Mouse (Mus musculus): Measurements from ENCODE around the gene Gars. TPM values are rescaled to one million over a fixed set of nuclear protein-coding genes. Genes with fewer than 3 reads are reported as not detected.

The Gars gene
- polyA plus RNA-seq, 1 experiment from 2014 or later, result 149 TPM

DNA sequence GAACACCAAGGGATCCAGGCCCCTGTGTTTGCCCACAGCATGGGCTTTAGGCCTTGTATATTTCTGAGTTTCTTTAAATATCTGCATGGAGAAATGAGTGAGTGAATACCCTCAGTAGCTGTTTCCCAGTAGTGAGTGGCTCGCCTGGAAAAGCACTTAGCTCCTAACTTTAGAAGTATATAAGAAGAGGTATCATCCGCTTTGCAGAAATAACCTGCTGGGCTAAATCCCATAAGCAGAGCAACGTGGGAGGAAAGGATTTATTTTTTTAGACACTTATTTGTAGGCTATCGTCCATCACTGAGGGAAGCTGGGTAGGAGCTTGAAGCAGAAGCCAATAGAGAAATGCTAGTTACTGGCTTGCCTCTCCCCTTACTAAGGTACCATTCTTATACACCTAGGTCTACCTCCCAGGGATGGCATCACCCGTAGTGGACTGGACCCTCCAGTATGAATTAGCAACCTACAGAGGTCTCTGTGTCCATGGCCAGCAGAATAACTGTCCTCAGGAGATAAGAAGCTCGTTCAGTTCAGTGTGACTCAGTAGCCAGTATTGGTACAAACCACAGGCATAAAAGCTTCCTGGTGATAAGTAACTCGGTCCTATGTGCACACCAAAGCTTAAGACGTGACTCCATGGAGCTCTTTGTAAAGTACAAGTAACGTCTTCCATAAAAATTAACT is 26.1 kb downstream of the Gars start:
- no peaks in the 10 kb centered on the region for H3K9me3 ChIP-seq
- ATAC-seq (ENCODE audit: insufficient number of reproducible peaks, low FRiP score, low TSS enrichment, low read depth), result no peak
- 86% methylated on average over 9 of the region's 9 CpGs for WGBS

DNA sequence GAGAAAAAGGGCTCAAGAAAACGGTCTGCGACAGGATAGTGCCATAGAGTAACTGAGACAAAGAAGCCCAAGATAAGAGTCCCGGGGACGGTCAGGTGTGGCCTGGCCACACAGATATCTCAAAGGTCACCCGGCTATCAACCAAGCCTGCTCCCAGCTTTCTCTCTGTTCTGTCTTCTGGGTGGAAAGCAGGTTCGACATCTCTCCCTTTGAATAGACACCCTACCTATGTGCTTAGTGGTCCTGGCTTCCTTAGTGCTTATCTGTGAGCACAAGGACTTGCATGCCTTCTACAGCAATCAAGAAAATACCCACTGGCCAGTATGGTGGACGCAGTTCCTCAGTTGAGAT is 26.6 kb downstream of the Gars start:
- Histone ChIP-seq H3K27me3 (no peaks in the 10 kb centered on the region), H3K4me1 (no peaks in the 10 kb centered on the region), H3K4me3 (no peak overlapping the region), H3K4me2 (no peak overlapping the region), H3K27ac (no peak overlapping the region), H3K9me3 (no peaks in the 10 kb centered on the region), H3K36me3 (peaks cover 89% of the 10 kb centered on the region), H3K9ac (no peak overlapping the region)
- ATAC-seq (ENCODE audit: insufficient number of reproducible peaks, low FRiP score, low TSS enrichment, low read depth), result no peak
- 96% methylated on average over 7 of the region's 7 CpGs for WGBS

More for the DNA sequence above, 26.1 kb downstream of the Gars start:
- Histone ChIP-seq H3K27me3 (no peaks in the 10 kb centered on the region), H3K9ac (no peak overlapping the region), H3K36me3 (peaks cover 90% of the 10 kb centered on the region), H3K4me1 (no peaks in the 10 kb centered on the region), H3K4me2 (no peak overlapping the region), H3K4me3 (no peak overlapping the region), H3K27ac (no peak overlapping the region)

DNA sequence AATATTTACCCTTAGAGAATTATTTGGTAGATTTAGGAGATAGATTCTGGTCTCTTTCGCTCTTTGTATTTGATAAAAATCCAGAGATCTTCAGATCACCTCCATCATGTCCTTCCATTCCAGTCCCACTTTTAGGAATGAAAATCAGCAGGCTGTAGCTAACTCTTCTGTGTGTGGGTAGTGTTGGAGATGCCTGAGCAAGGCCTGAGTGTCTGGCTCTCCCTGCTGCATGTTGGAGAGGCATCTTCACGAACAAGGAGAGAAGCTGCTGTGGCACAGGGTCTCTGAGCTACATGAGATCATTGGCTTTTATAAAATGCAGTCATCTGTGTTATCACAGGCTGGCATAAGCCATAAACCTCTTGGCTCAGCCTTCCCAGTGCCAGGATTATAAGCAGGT is 28.1 kb downstream of the Gars start:
- Histone ChIP-seq H3K4me3 (no peak overlapping the region), H3K4me1 (no peaks in the 10 kb centered on the region), H3K27me3 (no peaks in the 10 kb centered on the region), H3K27ac (no peak overlapping the region), H3K36me3 (peaks cover 82% of the 10 kb centered on the region), H3K4me2 (no peak overlapping the region), H3K9ac (no peak overlapping the region), H3K9me3 (no peaks in the 10 kb centered on the region)
- ATAC-seq (ENCODE audit: insufficient number of reproducible peaks, low FRiP score, low TSS enrichment, low read depth), result no peak
- WGBS, result 96% methylated on average over 2 of the region's 2 CpGs

DNA sequence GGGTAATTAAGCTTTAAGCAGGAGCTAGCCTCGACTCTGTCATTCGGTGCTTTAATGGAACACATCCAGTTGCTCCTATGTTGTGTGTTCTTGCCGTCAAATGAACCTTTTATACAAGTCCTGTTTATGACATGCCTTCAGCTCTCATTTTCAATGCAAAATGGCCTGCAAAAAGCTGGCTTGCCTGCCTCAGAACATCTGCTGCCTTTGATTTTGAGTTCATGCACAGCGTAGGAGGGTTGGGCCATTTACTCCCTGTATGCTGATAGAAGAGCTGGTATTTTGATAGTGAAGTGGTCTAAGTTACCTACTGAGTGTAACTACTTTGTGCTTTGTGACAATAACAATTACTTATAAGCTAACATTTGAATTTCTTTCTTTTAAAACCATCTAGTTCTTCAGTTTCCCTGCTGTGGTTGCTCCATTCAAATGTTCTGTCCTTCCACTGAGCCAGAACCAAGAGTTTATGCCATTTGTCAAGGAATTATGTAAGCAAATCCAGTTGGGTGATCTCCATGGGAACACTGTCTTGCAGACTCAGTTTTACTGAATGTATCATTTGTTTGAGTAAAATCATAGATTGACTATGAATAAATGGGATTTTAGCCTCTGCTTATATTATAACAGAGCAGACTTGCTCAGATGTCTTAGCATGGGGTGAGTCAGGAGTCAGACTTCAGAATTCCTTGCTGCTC is 38.9 kb downstream of the Gars start:
- ATAC-seq (ENCODE audit: insufficient number of reproducible peaks, low FRiP score, low TSS enrichment, low read depth), result no peak
- no peak overlapping the region for H3K4me3 ChIP-seq
- H3K9me3 ChIP-seq, result no peaks in the 10 kb centered on the region
- H3K4me2 ChIP-seq, result no peak overlapping the region
- peaks cover 88% of the 10 kb centered on the region for H3K36me3 ChIP-seq
- no peaks in the 10 kb centered on the region for H3K27me3 ChIP-seq
- H3K27ac ChIP-seq, result no peak overlapping the region
- H3K4me1 ChIP-seq, result no peaks in the 10 kb centered on the region
- H3K9ac ChIP-seq, result no peak overlapping the region
- 71% methylated on average over 4 of the region's 4 CpGs for WGBS

DNA sequence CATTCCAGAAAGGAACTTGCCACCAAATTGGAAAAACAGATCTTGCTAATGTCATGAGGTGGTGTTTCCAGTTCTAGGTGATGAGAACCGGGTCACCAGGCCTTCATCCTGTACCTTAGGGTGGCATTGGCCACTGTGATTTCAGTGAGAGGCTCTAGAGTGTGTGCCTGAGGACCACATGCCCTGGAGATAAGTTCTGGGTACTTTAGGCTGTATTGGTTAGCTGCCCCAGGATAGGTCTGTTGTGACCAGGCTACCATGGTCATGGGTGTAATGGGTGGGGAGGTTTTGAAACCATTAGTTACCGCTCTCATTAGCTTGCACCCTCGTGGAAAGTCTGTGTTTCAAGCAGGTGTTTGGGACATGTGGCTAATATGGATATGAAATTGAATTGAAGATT is 43.6 kb downstream of the Gars start:
- H3K4me2 ChIP-seq, result no peak overlapping the region
- H3K27ac ChIP-seq, result no peak overlapping the region
- no peaks in the 10 kb centered on the region for H3K27me3 ChIP-seq
- no peaks in the 10 kb centered on the region for H3K9me3 ChIP-seq
- peaks cover 48% of the 10 kb centered on the region for H3K36me3 ChIP-seq
- no peak overlapping the region for H3K4me3 ChIP-seq
- no peaks in the 10 kb centered on the region for H3K4me1 ChIP-seq
- no peak for ATAC-seq (ENCODE audit: insufficient number of reproducible peaks, low FRiP score, low TSS enrichment, low read depth)
- no peak overlapping the region for H3K9ac ChIP-seq
- WGBS, result 91% methylated on average over 3 of the region's 3 CpGs

DNA sequence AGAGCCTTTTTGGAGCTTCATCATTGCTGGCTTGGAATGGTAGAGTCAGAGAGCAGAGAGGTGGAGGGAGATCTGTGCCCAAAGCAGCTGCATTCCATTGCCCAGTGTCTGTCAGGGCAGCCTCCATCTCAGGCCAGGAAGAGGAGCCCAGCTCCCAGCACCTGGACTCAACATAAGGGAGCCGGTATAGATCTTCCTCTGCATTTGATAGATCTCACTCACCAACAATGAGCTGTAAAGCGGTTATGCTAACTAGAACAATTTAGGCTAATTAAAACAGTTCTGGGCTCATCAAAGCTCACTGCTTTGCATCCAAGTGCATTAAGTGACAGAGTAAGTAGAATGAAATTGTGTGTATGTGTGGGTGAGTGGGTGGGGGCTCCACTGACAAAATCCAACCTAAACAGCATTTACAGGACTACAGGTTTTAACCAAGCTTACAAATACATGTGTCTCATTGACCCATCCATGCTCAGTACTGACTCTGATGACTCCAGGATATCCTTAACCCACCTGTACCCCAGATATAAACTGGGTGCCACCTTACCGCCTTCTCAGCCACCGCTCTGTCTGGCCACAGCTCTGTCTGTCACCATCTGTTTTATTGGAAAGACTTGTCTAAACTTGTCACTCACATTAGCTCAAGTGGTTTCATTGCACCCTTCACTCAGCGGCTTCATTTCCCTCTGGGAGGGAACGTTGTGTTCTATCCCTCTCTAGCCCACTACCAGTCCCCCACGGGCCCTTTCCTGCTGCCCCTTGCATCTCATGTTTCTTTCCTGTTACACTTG is 44.6 kb downstream of the Gars start:
- ATAC-seq (ENCODE audit: insufficient number of reproducible peaks, low FRiP score, low TSS enrichment, low read depth), result no peak
- no peak overlapping the region for H3K4me3 ChIP-seq
- no peak overlapping the region for H3K9ac ChIP-seq
- H3K4me2 ChIP-seq, result no peak overlapping the region
- H3K27me3 ChIP-seq, result no peaks in the 10 kb centered on the region
- H3K36me3 ChIP-seq, result peaks cover 37% of the 10 kb centered on the region
- no peaks in the 10 kb centered on the region for H3K4me1 ChIP-seq
- 70% methylated on average over 7 of the region's 7 CpGs for WGBS
- no peak overlapping the region for H3K27ac ChIP-seq
- H3K9me3 ChIP-seq, result no peaks in the 10 kb centered on the region

DNA sequence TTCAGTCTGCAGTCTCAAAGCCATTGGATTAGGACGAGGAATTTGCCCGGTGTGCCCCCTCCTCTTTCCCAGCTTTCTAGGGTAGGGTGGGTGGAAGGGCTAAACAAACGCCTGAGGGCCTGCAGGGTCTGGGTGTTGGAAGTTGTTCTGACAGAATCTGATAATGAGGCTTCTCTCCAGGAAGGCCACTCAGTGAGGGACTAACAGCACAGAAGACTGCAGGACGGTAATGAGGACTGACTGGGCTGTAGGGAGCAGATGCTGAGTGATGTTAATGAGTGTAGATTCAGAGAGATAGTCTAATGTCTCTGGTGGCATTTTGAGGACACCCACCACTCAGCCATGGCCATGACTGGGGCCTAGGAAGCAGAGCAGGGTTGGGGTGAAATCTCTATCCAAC is 49.5 kb downstream of the Gars start:
- H3K27me3 ChIP-seq, result no peaks in the 10 kb centered on the region
- H3K27ac ChIP-seq, result no peak overlapping the region
- H3K9me3 ChIP-seq, result no peaks in the 10 kb centered on the region
- 29% methylated on average over 4 of the region's 4 CpGs for WGBS
- no peaks in the 10 kb centered on the region for H3K36me3 ChIP-seq
- H3K4me1 ChIP-seq, result no peaks in the 10 kb centered on the region
- no peak overlapping the region for H3K4me3 ChIP-seq
- H3K4me2 ChIP-seq, result no peak overlapping the region
- no peak for ATAC-seq (ENCODE audit: insufficient number of reproducible peaks, low FRiP score, low TSS enrichment, low read depth)
- no peak overlapping the region for H3K9ac ChIP-seq

DNA sequence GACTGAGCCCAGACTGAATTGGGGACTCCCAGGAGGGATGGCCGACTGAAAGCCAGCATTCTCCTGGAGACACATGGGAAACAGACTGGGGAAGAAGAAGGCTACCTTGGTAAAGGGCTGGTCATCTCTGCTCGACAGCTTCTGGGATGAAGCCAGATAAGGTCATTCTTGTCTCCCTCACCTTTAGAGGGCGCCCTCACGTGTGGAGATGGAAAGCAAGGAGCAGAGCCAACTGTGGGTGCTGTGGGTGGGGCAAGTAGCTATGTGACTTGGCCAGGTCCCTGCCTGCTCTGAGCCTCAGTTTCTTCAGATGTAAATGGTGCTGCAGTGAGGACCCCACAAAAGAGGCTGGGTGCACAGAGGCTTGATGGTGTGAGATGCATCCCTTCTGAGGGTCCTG is 52.8 kb downstream of the Gars start:
- H3K9ac ChIP-seq, result no peak overlapping the region
- no peak overlapping the region for H3K27ac ChIP-seq
- no peak overlapping the region for H3K4me3 ChIP-seq
- no peak overlapping the region for H3K4me2 ChIP-seq
- H3K27me3 ChIP-seq, result no peaks in the 10 kb centered on the region
- WGBS, result 50% methylated on average over 4 of the region's 4 CpGs
- ATAC-seq (ENCODE audit: insufficient number of reproducible peaks, low FRiP score, low TSS enrichment, low read depth), result no peak
- H3K4me1 ChIP-seq, result no peaks in the 10 kb centered on the region
- no peaks in the 10 kb centered on the region for H3K36me3 ChIP-seq
- H3K9me3 ChIP-seq, result no peaks in the 10 kb centered on the region

DNA sequence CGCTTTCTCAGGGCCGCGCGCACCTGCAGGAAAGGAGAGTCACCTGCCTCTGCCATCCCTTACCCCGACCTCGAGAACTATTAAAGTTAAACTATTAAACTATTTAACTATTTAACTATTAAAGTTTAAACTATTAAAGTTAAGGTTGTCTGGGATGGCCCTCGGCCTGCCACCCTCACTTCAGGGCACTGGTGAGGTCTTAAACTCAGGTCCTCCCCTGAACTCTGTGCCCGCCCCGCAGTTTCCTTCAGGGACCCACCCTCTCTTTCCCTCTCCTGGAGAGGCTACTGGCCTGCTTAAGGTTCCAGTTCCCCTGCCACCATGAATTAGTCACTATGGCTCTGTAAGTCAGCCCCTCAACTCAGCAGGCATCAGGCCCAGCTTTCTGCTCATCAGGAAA is 53.6 kb downstream of the Gars start:
- H3K9me3 ChIP-seq, result no peaks in the 10 kb centered on the region
- no peaks in the 10 kb centered on the region for H3K36me3 ChIP-seq
- no peak for ATAC-seq (ENCODE audit: insufficient number of reproducible peaks, low FRiP score, low TSS enrichment, low read depth)
- no peak overlapping the region for H3K4me2 ChIP-seq
- no peak overlapping the region for H3K4me3 ChIP-seq
- no peaks in the 10 kb centered on the region for H3K4me1 ChIP-seq
- no peak overlapping the region for H3K9ac ChIP-seq
- H3K27ac ChIP-seq, result no peak overlapping the region
- no peaks in the 10 kb centered on the region for H3K27me3 ChIP-seq
- 89% methylated on average over 9 of the region's 9 CpGs for WGBS

DNA sequence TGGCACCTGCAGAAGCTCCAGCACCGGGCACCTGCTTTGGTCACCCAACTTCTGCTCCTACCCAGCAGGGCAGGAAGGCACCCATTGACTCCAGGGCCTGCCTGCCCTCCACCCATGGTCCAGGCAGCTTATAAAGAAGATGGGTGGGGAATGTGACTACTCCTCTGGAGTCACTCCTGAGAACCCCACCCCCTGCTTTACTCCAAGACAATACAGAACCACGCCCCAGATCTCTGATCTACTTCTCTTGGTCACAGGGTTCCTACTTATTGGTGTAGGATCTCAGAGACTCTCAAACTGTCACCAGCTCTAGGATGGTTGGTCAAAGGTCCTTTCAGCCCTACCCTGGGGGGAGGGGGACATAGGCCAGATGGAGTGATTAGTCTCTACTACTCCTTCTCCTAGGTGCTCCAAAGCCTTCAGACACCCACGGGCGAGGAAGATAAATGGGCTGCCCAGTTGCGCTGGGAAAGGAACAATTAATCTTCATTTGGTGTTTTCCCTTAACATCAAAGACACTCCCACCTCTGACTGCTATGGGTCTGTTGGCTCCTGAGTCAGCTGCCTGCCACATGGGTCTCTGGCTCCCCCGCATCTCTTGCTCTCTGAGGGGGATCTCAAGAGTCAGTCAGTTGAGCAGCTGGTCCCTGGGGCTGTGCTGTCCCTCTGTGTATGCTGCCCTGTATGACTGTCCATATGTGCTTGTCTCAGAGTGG is 55.8 kb downstream of the Gars start:
- H3K9me3 ChIP-seq, result no peaks in the 10 kb centered on the region
- H3K36me3 ChIP-seq, result no peaks in the 10 kb centered on the region
- H3K27me3 ChIP-seq, result no peaks in the 10 kb centered on the region
- no peaks in the 10 kb centered on the region for H3K4me1 ChIP-seq
- WGBS, result 28% methylated on average over 6 of the region's 6 CpGs
- H3K4me3 ChIP-seq, result no peak overlapping the region
- no peak overlapping the region for H3K4me2 ChIP-seq
- no peak overlapping the region for H3K9ac ChIP-seq
- H3K27ac ChIP-seq, result no peak overlapping the region
- no peak for ATAC-seq (ENCODE audit: insufficient number of reproducible peaks, low FRiP score, low TSS enrichment, low read depth)

DNA sequence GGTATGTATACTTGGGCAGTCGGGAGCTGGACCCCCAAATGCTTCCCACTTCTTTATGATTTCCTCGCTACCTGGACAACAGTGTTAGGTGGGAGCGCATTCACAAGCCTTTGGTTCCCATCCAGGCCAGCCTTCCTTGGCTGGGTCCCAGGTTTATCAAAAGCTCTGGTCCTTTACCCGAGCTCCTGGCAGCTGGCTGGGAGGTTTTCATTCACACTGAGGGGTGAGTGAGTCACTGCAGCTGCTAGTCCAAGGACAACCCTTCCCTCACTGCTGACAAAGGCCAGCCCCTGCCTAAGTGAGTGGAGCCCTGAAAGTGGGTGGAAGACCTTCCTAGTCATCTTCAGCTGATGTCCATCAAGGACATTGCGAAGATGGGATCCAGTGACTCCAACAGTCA is 60.2 kb downstream of the Gars start:
- no peak for ATAC-seq (ENCODE audit: insufficient number of reproducible peaks, low FRiP score, low TSS enrichment, low read depth)
- no peaks in the 10 kb centered on the region for H3K27me3 ChIP-seq
- no peak overlapping the region for H3K27ac ChIP-seq
- WGBS, result 63% methylated on average over 5 of the region's 5 CpGs
- H3K4me2 ChIP-seq, result no peak overlapping the region
- H3K4me1 ChIP-seq, result no peaks in the 10 kb centered on the region
- H3K9me3 ChIP-seq, result no peaks in the 10 kb centered on the region
- H3K9ac ChIP-seq, result no peak overlapping the region
- no peaks in the 10 kb centered on the region for H3K36me3 ChIP-seq
- no peak overlapping the region for H3K4me3 ChIP-seq

DNA sequence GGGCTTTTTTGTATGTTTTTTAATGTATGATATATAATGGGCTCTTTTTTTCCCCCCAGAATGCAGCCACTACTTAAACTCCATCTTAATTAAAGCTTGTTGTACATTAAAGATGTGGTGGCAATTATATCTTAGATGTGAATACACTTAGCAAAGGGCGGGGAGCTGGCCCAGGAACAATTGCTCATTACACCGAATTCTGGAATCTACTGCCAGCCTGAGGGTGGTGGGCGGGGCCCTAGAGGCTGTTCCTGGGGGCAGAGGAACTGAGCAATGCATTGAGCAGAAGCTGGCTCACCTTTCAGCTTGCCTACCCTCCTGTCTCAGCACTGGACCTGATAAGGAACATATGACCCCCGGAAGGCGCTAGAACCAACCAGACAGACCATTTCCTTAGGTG is 60.8 kb downstream of the Gars start:
- Histone ChIP-seq H3K27me3 (no peaks in the 10 kb centered on the region), H3K9me3 (no peaks in the 10 kb centered on the region), H3K4me1 (no peaks in the 10 kb centered on the region), H3K4me3 (no peak overlapping the region), H3K4me2 (no peak overlapping the region), H3K9ac (no peak overlapping the region), H3K36me3 (no peaks in the 10 kb centered on the region), H3K27ac (no peak overlapping the region)
- whole genome bisulfite sequencing, result 67% methylated on average over 5 of the region's 5 CpGs
- no peak for ATAC-seq (ENCODE audit: insufficient number of reproducible peaks, low FRiP score, low TSS enrichment, low read depth)
